Mouse (Mus musculus) neural tube, embryonic 11.5 days (tissue): ENCODE measurements at regions not wholly inside any gene's neighbourhood (a gene's known extent, or its start where the extent isn't known, plus 50 kb on each side); places are given as distances from the start of the nearest gene placed in this dataset.

ENCODE experiments used
- ATAC-seq: fragments of 200-750 bp; cut with Nextera tagmentation; 2 replicates; pipeline ENCODE4 v1.8.0; 2017; ENCODE audit warnings: moderate number of reproducible peaks, mild to moderate bottlenecking, moderate TSS enrichment, moderate library complexity; ENCODE audit not compliant: insufficient read depth, low FRiP score, low TSS enrichment
- DNase-seq: peaks from one replicate; pipeline ENCODE4 v3.0.0-alpha.2; 2015; ENCODE audit warnings: low spot score
- H3K27ac ChIP-seq: fragments of 300-500 bp; sonication (generic); 2 replicates; pipeline ENCODE4 v1.5.1; 2014; ENCODE audit warnings: low read depth, mild to moderate bottlenecking, low read length
- H3K27me3 ChIP-seq: fragments of 300-500 bp; sonication (generic); 2 replicates; pipeline ENCODE4 v1.6.1; 2014; ENCODE audit warnings: mild to moderate bottlenecking, low read length, mixed read lengths; ENCODE audit not compliant: control insufficient read depth, insufficient read depth
- H3K36me3 ChIP-seq: fragments of 300-500 bp; sonication (generic); 2 replicates; pipeline ENCODE4 v1.6.1; 2014; ENCODE audit warnings: mild to moderate bottlenecking, low read length, moderate library complexity, mixed read lengths; ENCODE audit not compliant: control insufficient read depth, insufficient read depth
- H3K4me1 ChIP-seq: fragments of 300-500 bp; sonication (generic); 2 replicates; pipeline ENCODE4 v1.6.1; 2014; ENCODE audit warnings: low read length, mixed read lengths; ENCODE audit not compliant: control insufficient read depth, insufficient read depth
- H3K4me2 ChIP-seq: fragments of 300-500 bp; sonication (generic); 2 replicates; pipeline ENCODE4 v1.6.1; 2014; ENCODE audit warnings: low read depth, mild to moderate bottlenecking, moderate library complexity
- H3K4me3 ChIP-seq: fragments of 300-500 bp; sonication (generic); 2 replicates; pipeline ENCODE4 v1.5.1; 2014; ENCODE audit warnings: low read depth, low read length
- H3K9ac ChIP-seq: fragments of 300-500 bp; sonication (generic); 2 replicates; pipeline ENCODE4 v1.6.1; 2014; ENCODE audit warnings: mild to moderate bottlenecking, low read length
- H3K9me3 ChIP-seq: fragments of 300-500 bp; sonication (generic); 2 replicates; pipeline ENCODE4 v1.6.1; 2016; ENCODE audit warnings: low read length; ENCODE audit not compliant: control insufficient read depth
- WGBS: fragments of 180-500 bp; shearing (Covaris S2); extraction: QIAGEN DNeasy Blood & Tissue Kit; methylation state at CpG from one replicate; pipeline ENCODE4 v1.1.7; 2014; 5-methylcytosine and 5-hydroxymethylcytosine counted together

- no peak for ATAC-seq
Measured at GRCm38 (mm10) chr13:117334125-117334524, 113.2 kb upstream of the Gm17509 start.

GRCm38 (mm10) chr13:117334539-117334938 is 113.7 kb upstream of the Gm17509 start:
- H3K36me3 ChIP-seq = no peaks in the 10 kb centered on the region
- H3K4me1 ChIP-seq = no peaks in the 10 kb centered on the region
- H3K27me3 ChIP-seq = no peaks in the 10 kb centered on the region
- no peak overlapping the region for H3K4me2 ChIP-seq
- H3K4me3 ChIP-seq = no peak overlapping the region
- WGBS = 91% methylated on average over 5 of the region's 5 CpGs
- no peaks in the 10 kb centered on the region for H3K9me3 ChIP-seq
- H3K9ac ChIP-seq = no peak overlapping the region
- DNase-seq (no peak), ATAC-seq (0 out of 2 replicates have a peak, but pooled peaks have one; percentile 32)
- H3K27ac ChIP-seq = no peak overlapping the region

More at GRCm38 (mm10) chr13:117334125-117334524, 113.2 kb upstream of the Gm17509 start:
- Histone ChIP-seq H3K9me3 (no peaks in the 10 kb centered on the region), H3K36me3 (no peaks in the 10 kb centered on the region), H3K27me3 (no peaks in the 10 kb centered on the region), H3K4me3 (no peak overlapping the region), H3K4me2 (no peak overlapping the region), H3K27ac (no peak overlapping the region), H3K4me1 (no peaks in the 10 kb centered on the region), H3K9ac (no peak overlapping the region)
- DNase-seq = no peak
- 26% methylated on average over 1 of the region's 1 CpGs for WGBS

DNA sequence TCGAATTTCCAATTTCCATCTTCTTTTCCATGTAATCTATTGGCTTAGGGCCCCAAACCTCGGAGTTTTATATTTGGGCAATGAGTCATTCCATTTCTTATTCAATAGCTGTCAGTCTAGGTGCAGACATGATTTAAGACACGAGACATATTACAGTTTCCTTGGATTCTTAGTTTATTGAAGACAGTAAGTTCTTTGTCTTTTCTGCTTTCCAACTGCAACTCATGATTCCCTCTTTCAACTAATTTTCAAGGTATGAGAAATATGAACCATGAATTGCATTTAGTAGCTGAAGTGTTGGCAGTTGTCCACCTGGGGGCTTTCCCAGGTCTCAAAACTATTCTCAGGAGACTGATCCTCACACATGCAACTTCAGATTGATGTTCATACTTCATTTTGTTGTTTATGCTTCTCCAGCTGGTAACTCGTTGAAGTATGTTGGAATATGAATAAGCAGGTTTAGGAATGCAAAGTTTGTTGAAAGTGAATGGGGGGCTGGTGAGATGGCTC is 160.3 kb upstream of the Gm17509 start:
- DNase-seq (no peak), ATAC-seq (no peak)
- H3K4me2 ChIP-seq = no peak overlapping the region
- H3K4me1 ChIP-seq = no peaks in the 10 kb centered on the region
- H3K4me3 ChIP-seq = no peak overlapping the region
- H3K27ac ChIP-seq = no peak overlapping the region
- no peaks in the 10 kb centered on the region for H3K9me3 ChIP-seq
- H3K36me3 ChIP-seq = no peaks in the 10 kb centered on the region
- WGBS = 78% methylated on average over 4 of the region's 4 CpGs
- H3K27me3 ChIP-seq = no peaks in the 10 kb centered on the region
- H3K9ac ChIP-seq = no peak overlapping the region

DNA sequence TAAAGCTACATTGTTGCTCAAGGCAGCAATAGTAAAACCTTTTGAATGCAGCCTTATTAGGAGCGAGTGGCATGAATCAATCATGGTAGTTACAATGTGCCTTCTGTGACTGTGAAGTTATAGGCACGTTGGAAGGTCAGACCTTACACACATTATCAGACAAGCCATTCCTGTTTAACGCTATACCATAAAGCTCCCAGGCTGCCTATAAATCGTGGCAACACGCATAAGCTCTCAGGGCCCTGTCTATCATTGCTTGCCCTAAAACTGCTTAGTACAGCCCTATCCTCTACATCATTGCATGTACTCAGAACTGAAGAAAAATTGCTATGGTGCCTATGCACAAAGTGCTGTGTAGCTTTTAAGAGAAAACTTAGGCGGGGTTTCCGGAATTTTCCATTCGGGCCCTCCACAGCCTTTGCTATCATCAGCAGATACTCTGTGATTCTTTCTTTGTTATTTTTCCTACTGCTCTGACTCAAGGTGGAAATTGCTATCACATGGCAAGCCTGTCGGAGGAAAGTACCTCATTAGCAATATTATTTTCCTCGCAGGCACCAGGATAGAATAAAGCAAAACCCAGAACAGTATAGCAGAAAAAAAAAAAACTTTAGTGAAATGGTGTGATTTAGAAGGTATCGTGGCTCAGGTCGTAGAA is 162.7 kb upstream of the Gm17509 start:
- Histone ChIP-seq H3K27me3 (no peaks in the 10 kb centered on the region), H3K4me1 (no peaks in the 10 kb centered on the region), H3K4me3 (no peak overlapping the region), H3K27ac (no peak overlapping the region), H3K4me2 (no peak overlapping the region), H3K36me3 (no peaks in the 10 kb centered on the region), H3K9ac (no peak overlapping the region), H3K9me3 (no peaks in the 10 kb centered on the region)
- 67% methylated on average over 12 of the region's 12 CpGs for WGBS
- DNase-seq = no peak
- peak; percentile 46; the same call in 1 of the 2 replicates for ATAC-seq

GRCm38 (mm10) chr13:117390287-117390686 is 169.4 kb upstream of the Gm17509 start:
- Histone ChIP-seq H3K4me1 (no peaks in the 10 kb centered on the region), H3K27ac (no peak overlapping the region), H3K9me3 (no peaks in the 10 kb centered on the region), H3K4me3 (no peak overlapping the region), H3K27me3 (no peaks in the 10 kb centered on the region), H3K4me2 (no peak overlapping the region), H3K36me3 (no peaks in the 10 kb centered on the region), H3K9ac (no peak overlapping the region)
- DNase-seq (no peak), ATAC-seq (no peak)

DNA sequence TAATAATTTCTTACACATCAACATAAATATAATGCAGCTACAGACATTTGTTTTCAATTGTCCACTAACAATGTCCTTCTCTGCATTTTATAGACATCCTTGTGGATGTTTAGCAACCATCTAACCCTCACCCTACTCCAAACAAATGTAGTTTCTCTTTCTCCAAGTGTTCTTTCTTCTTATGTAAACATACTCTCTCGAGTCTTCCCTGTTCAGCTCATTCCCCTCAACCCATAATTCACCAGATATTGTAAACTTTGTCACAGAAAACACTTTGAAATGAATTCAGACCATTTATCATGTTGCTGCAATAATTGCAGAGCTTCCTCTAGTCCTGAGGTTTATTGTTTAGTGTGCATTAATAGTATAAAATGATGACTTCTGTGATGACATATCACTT is 172.6 kb upstream of the Gm17509 start:
- Histone ChIP-seq H3K4me3 (no peak overlapping the region), H3K27me3 (no peaks in the 10 kb centered on the region), H3K4me2 (no peak overlapping the region), H3K9ac (no peak overlapping the region), H3K9me3 (no peaks in the 10 kb centered on the region), H3K27ac (no peak overlapping the region), H3K36me3 (no peaks in the 10 kb centered on the region), H3K4me1 (no peaks in the 10 kb centered on the region)
- no peak for ATAC-seq
- 44% methylated on average over 1 of the region's 1 CpGs for WGBS
- DNase-seq = no peak

DNA sequence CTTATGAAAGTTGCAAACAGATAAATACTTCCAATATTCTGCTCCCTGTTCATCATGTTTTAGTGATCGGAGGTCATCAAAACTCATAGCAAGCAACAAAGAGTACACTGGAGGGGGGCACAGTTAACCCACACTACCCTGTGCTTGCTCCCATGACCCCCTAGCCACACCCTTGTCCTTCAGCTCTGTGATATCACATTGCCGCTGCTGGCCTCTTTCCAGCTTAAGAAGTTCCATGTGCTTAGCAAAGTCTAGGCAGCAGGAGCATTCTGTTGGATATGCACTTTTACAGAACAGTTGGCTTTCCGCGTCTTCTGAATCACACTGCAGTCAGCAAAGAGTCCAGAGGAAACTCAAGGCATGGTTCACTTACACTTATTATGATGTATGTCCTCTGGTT is 180.4 kb upstream of the Gm17509 start:
- ATAC-seq = no peak
- no peak overlapping the region for H3K9ac ChIP-seq
- no peaks in the 10 kb centered on the region for H3K27me3 ChIP-seq
- no peaks in the 10 kb centered on the region for H3K4me1 ChIP-seq
- H3K4me3 ChIP-seq = no peak overlapping the region
- DNase-seq = no peak
- 83% methylated on average over 4 of the region's 4 CpGs for WGBS
- no peak overlapping the region for H3K27ac ChIP-seq
- H3K36me3 ChIP-seq = no peaks in the 10 kb centered on the region
- H3K4me2 ChIP-seq = no peak overlapping the region
- no peaks in the 10 kb centered on the region for H3K9me3 ChIP-seq

- ATAC-seq (no peak), DNase-seq (no peak)
- Histone ChIP-seq H3K9ac (no peak overlapping the region), H3K27ac (no peak overlapping the region), H3K4me2 (no peak overlapping the region), H3K4me1 (no peaks in the 10 kb centered on the region), H3K36me3 (no peaks in the 10 kb centered on the region), H3K27me3 (no peaks in the 10 kb centered on the region), H3K4me3 (no peak overlapping the region), H3K9me3 (no peaks in the 10 kb centered on the region)
- 73% methylated on average over 7 of the region's 7 CpGs for whole genome bisulfite sequencing
Measured at GRCm38 (mm10) chr13:117409940-117410339, 189.1 kb upstream of the Gm17509 start.

- WGBS = 85% methylated on average over 4 of the region's 4 CpGs
- Histone ChIP-seq H3K27ac (no peak overlapping the region), H3K4me2 (no peak overlapping the region), H3K27me3 (no peaks in the 10 kb centered on the region), H3K9me3 (no peaks in the 10 kb centered on the region), H3K4me1 (no peaks in the 10 kb centered on the region), H3K4me3 (no peak overlapping the region), H3K36me3 (no peaks in the 10 kb centered on the region), H3K9ac (no peak overlapping the region)
- no peak for ATAC-seq
- no peak for DNase-seq
Measured at GRCm38 (mm10) chr13:117413616-117414015, 188.5 kb upstream of the Hcn1 start.
